Mouse (Mus musculus) induced T-regulatory cell, adult 2 months (primary cell): ENCODE data around the gene Aph1c.
"Not testable (repeated sequence)": the region's sequence is repeated elsewhere in the genome, so short reads cannot be mapped to it uniquely, and the experiment has no call there.

Source experiments
- DNase-seq: peaks from one replicate; pipeline ENCODE4 v3.0.0-alpha.2; 2012; ENCODE audit warnings: low read depth

Gene Aph1c

DNA sequence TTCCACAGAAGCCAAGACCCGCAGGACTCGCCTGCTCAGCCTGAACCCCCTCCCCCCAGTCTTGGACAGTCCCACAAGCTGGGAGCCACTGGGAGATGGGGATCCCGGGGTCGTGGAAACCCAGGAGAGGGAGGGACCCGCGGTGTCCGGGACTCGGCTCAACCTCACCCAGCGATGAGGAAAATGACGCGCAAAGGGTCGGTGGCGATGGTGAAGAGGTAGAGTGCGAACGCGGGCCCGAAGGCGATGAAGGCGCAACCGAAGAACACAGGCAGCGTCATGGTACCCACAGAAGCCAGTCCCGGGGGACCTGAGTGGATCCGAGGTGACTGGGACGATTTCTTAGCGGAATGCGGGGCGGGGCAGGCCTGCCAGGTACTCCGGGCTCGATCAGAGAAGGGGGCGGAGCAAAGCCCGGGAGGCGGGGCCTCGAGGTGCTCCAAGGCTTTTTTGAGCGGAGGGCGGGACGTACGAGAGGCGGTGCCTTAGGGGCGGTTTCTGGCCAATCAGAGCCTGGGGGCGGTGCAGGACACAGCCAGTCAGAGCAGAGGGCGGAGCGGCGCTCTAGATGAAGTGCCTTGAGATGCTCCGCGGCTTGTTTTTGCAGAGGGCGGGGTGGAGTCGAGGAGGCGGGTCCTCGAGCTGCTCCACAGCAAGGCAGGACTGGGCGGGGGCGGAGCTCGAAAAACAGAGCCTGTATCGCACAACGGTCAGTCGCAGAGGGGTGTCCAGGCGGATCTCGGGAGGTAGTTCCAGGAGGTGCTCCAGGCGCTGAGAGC lies at the start of gene Aph1c:
Gene Aph1c (minus strand): TSS at position 409 of the 779 bp plus-strand sequence.
- peak; percentile 100 for DNase-seq

DNA sequence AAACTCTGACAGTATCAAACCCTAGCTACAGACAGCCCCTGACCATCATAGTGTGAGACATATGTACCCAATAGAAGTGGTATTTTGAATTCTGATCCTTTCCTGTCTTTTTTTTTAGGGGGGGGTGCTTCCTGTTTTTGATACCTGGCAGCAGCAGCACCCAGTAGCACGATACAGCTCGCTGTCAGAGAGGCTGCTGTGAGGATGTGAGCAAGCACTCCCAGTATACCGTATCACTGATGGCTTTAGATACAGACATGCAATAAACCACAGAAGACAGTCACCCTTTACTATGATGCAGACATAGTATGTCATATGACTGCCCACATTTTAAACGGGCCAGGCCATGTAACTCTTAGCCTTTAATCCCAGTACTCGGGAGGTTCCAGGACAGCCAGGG lies 49.0 kb upstream of the Aph1c start:
- peak; percentile 87 for DNase-seq

DNA sequence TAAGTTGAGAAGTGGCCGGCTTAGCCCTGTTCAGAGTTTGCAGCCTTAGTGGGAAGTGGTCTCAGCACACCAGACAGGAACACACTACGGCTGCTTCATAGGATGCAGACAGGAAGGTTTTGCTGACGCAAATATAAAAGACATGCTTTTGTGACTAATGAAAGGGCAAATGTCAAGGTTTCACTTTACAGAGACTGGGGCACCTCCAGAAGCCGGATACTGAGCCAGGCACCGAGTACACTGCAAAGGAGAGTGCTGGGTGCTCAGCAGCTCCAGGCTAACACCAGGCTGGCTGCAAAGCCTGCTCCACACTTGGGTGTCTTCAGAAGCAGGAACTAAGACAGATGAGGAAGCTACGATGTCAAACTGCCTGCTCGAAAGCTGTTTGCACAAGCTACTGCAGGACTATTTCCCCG lies 47.9 kb upstream of the Aph1c start:
- DNase-seq = peak; percentile 89

DNA sequence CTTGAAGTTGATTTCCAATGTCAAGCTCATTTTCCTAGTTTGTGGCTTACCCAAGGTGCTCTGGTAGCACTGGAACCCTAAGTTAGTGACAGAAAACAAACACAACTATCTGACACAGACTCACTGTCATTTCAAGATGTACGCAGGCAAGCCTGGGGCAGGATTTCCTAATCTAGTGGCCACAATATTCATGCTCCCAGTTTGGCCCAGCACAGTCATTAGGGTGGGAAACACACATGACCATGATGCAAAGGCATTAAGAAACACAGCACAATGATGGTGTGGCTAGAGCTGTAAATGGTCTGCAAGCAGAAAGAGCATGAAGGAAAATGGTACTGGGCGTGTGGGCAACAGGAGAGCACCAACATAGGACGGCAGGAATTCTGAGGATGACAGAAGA lies 47.3 kb upstream of the Aph1c start:
- no peak for DNase-seq

DNA sequence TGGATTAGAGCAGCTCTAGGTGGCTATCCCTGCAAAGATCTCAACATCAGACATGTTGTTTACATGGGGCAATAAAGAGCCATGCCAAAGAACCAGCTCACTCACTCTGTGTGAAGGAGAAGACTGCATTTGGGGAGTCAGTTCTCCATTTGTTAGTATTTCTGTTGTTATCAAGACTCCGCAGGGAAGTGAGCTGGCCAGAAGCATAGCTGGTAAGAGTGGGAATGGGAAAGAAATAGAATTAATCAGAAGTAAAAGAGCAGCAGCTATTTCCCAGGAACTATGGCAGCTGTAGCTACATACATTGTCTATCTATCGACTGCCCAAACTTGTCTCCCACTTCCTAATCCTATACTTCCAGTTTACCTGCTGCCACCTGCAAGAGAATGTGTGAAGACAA lies 46.2 kb upstream of the Aph1c start:
- DNase-seq = no peak

DNA sequence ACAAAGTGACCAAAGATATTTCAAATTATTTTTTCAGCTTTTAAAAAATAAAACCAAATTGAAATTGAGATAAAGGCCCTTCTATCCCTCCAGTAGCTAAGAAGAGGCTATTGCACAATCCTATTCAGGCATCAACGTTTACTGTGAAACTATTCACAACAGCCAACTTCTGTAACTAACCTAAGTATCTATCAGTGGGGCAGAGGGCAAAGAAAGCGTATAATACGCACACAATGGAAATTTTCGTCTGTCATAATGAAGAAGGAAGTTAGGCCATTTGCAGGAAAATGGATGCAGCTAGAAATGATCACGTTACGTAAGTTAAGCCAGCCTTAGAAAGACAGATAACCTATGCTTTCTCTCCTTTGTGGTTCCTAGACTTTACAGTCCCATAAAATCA lies 45.0 kb upstream of the Aph1c start:
- DNase-seq = no peak

DNA sequence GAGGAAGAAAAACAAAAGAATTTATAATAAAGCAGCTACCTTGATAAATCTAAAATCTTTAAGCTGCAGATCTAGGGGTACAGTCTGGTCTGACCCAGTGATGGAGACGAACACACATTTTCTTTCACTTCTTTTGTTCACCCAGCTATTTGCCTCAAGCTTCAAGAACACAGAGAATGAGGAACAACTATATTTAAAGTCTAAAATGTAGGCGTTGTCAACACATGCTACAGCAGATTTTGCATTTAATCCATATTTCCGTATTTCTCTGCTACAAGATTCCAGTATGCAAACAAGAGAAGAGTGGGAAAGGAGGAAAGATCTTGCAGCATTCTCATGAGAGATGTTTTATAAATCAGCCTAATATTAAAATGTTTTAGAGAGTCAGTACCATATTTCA lies 44.4 kb upstream of the Aph1c start:
- no peak for DNase-seq

DNA sequence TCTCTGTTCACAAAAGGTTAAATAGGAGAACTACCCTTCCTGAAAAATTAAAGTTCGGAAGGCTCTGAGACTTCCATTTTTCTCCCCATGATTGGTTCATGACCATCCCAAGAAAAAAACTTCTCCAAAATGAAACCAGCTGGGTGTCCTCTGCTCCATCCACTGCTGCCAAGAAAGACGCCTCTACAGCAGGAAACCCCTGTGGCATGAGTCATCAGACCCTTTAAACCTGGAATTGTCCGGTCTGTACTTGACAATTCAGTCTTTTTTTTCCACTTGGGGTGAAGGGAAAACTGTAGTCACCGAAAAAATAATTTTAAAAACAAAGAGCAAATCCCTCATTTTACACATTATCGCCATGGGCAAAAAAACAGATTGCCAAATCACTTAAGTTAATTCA lies 42.1 kb upstream of the Aph1c start:
- no peak for DNase-seq

DNA sequence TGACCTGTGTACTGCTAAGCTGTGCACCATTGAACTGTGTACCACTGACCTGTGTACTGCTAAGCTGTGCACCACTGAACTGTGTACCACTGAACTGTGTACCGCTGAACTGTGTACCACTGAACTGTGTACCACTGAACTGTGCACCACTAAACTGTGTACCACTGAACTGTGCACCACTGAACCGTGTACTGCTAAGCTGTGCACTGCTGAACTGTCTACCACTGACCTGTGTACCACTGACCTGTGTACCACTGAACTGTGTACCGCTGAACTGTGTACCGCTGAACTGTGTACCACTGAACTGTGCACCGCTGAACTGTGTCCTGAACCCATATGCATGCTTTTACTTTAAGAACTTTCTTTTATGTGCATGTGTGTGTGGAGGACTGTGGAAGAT lies 39.8 kb upstream of the Aph1c start:
- DNase-seq = no peak

DNA sequence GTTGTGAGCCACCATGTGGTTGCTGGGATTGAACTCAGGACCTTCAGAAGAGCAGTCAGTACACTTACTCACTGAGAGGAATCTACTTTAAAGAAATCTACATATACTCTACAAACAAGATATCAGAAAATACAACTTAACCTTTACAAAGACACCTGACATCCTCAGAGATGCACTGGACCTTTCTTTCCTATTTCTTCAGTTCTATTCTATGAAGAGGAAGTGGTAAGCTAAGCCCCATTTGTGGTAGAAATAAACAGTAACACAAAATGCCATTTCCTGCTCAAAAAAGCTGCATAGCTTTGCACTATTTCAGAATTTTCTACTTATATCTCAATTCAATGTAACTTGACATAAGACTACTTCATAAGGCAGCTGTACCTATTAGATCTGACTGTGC lies 39.0 kb upstream of the Aph1c start:
- DNase-seq = peak; percentile 76

DNA sequence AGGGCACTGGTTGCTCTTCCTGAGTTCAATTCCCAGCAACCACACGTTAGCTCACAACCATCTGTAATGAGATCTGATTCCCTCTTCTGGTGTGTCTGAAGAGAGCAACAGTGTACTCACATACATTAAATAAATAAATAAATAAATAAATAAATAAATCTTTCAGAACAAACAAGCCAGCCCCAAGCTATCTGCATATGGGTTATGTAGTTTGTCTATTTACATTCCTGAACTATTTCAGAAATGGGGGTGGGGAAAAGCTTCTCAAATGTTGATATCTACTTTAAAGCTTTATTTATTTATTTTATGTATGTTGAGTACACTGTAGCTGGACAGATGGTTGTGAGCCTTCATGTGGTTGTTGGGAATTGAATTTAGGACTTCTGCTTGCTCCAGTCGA lies 38.5 kb upstream of the Aph1c start:
- DNase-seq = not testable (repeated sequence)

DNA sequence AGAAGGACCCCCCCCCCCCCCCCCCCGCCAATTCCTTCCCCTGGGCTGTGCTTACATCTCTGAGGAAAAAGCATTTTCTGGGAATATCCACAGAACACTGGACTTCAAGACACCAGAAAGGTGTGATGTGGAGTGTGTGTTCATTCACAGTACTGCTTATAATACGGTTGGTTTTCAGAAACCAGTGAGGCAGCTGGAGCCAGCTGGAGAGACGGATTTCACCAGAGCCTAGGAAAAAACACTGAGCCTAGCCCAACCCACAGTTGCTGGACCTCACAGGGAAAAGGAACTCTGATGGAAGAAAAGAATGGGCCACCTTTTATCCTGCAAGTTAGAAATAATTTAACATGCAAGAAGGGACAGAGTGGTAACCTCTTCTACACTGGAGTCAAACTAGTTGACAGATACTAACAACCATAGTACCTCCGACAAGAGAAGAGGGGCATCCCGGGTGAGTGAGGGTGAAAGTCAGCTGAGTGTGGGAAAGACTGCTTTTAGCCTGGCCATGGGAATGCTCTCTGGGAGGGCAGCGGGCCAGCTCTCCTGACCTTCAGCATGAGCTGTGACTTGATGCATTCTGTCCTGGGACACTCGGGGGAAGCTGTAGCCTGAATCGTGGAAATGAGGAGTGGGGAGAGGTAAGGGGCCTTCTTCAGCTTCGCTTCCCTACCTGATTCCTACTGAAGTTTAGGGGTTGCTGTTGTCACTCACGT lies 37.6 kb upstream of the Aph1c start:
- no peak for DNase-seq

DNA sequence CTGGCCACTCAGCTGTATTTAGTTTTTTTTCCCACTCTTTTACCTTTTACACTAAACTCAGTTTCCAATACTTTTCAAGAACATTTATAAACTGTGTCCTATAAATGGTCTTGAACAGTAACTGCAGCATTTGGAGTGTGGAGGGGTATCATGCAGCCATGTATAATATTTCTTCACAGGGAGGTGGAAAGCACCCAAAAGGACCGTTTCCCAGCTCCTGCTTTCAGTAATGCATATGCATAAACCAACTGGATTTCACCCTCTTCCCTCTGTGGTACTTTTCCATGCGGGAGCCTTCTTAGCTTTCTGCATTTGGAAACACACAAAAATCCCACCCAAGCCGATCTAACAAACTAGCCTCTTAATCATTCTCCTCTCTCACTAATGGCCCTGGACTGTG lies 30.2 kb upstream of the Aph1c start:
- DNase-seq = no peak

DNA sequence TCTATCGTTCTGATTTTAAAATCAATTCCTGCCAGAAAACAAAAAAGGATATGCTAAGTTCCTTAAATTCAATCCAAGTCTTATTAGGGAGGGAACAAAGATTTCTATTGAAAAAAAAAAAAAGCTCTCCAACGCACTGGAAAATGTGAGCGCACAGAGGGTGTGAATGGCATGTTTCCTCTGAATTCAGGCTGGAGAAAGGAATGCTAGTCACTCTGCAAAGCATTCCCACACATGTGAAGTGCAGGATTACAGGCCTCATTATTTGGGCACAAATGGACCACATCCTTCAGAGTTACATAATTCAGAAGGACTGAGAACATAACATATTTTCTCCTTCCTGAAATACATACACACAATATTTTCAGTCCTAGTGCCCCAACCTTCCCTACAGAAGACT lies 28.9 kb upstream of the Aph1c start:
- DNase-seq = no peak

DNA sequence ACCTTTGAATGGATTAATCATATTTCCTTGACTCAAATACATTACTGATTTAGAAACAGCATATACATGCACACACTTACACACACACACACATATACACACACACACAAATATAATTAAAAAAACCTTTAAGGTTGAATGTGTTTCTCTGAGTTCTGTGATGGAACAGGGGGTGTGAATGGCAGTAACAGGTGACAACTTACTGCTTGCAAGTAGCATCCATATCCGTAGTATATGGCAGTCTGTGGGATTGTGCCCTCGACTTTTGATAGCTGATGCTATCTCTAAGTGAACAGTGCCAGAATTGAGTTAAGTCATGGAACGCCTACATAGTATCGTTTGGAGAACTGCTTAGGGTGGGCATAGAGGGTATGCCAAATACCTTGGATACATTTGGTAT lies 27.7 kb upstream of the Aph1c start:
- no peak for DNase-seq

DNA sequence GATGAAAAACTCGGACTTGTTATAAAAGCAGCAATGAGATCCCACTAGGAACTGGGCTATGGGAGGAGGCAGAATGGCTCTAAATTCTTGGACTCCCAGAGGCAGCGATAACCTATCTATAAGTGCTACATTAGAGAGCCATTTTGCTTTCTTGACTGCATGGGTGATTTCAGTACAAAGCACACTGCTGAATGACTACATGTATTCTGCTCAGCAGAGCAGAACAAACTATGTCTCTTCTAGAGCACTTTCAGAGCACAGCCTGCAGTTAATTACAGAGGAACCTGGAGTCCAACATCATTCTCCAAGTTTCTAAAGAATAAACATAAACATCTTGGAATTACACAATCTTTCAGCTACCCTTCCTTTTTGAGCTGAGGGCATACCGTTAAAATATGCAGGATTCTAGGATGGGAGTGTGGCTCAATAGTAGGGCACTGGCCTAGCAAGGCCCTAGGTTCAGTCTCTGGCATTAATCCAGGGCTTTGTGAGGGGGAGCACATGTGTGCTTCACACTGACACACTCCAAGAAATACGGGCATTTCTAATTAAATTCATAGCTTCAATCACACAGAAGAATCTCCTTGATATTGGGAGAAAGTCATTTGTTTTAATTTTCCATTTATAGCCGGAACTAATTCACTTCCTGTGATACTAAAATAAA lies 26.7 kb upstream of the Aph1c start:
- DNase-seq = no peak

DNA sequence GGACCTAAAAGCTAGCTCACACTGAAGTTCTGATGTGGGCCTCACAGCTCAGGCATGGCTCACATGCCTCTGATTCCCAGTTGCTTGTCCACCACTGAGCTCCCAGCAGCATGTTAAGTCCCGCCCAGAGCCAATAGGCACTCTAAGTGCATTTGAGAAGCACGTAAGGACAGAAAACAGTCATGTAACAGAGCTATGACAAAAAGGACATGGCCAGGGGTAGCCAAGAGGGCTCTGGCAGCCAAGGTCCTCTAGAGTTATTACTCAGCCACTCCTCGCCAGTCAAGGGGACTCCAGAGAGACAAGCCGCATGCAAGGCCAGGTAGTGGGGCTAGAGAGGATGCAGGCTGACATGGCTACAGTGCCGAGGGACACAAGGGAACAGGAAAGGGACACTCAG lies 25.0 kb upstream of the Aph1c start:
- no peak for DNase-seq

DNA sequence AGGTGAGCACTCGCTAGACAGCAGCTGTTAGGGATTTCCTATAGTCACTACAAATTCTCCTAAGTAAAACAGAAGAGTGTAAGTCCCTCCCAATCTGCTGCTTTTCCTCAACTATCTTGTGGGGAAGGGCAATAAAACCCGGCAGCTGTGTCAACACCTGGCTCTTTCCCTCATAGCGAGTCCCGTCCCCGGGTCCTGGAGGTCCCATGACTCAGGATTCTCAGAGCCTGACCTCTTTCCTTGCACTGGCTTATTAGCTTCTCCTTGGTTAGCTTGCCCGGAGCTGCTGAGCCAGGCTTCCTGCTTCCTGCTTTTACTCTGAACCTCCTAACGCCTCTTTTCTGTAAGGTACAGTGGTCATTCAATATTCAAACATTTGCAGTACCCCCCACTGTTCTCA lies 21.3 kb upstream of the Aph1c start:
- DNase-seq = no peak

DNA sequence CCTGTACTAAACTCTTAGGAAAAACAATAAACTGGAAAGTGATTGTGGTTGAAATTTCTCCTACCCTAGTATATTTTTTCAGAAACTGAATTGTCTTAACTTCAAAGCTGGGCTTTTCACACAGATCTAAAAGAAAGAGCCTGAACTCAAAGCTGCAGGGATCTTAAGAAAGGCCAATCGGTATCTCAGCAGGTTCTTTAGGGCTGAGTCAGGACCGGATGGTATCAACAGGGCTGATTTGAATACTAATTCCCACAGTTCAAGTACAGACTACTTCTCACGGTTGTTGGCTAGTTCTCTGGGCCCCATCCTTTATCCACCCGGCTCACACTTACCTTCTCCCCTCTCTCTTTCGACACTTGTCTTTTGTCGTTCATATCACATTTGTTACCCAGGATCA lies 18.1 kb upstream of the Aph1c start:
- no peak for DNase-seq

DNA sequence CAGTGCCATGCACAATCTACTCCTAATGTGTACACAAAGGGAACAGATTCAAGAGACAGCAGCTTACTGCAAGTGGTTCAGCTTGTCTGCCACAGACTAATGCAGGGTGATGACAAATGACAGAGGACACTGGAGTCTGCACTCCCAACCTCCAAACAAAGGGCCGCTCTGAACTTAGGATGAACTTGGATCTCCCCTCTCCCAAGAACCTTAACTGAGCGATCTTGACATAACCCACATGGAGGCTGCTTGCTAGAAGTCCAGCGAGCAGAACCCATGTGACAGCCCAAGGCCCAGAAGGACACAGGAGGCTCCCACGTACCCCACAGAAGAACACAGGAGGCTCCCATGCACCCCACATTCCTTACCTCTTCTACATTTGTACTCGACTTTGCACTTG lies 16.4 kb upstream of the Aph1c start:
- no peak for DNase-seq

DNA sequence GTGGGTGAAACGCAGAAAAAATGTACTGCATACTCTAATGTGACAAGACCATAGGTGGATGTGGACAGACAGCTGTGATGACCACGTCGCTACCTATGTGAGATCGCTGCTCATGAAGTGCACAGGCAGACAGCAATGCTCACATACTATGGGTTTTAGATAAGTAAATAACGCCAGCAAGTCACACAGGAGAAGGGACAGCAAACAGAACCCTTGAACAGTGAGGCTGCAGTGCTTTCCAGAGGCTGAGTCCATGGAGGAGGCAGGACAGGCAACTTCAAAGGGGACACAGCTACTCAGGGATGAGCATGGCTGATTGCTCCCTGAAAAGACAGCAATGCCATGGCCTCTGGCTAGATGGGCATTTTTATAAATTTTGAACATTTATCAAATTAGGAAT lies 12.3 kb upstream of the Aph1c start:
- DNase-seq = no peak

DNA sequence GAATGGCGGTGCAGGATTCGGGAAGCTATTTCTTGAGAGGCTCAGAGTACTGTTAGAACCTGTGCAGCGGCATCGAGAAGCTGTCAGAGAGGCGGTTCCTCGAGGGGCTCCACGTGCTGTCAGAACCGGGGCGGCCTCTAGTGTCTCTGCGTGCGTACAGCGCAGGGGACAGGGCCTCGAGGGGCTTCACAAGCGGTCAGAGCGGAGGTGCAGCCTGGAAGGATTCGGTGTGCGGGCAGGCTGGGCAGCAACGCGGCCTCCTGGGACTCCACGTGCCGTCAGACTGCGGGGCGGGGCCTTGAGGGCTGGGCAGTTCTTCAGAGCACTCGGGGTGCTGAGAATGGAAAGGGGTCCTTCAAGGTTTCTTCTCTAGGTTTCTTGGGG lies 563 bp upstream of the Aph1c start:
- DNase-seq = no peak

DNA sequence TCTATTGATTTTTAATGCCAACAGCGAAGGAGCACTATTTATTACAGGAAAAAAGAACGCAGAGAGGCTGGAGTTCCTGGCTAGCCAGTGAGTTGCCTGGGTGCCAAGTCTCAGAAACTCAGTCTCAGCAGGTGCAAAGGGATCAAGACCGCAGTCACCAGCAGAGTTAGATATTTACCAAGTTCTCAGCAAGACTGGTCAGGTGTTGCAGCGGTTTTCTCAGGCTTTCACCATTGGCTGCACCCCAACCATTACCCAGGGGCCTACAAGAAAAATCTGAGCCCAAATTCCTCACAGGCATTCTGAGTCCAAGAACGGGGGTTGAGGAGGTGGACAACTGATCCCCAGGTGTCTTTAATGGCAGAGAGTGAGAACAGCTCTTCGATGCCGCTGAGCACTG lies 675 bp downstream of the Aph1c start:
- DNase-seq = peak; percentile 29
